Comparison of ENCODE assay signal across 8 mouse cellular contexts in genomic region chr15:81587686-81588085, GRCm38 (mm10). TPM values are rescaled to one million over a fixed set of nuclear protein-coding genes. Genes with fewer than 3 reads are reported as not detected.
DNase-seq lines count a peak whose midpoint lies in the region; ATAC-seq and TF ChIP-seq lines count a peak whose summit lies in the region.

No protein-coding gene starts in this region.

- no peak for ATAC-seq in lung, embryonic 15.5 days (ENCODE audit: borderline replicate concordance, extremely low read depth, low FRiP score, low TSS enrichment)
- no peak for ATAC-seq in embryonic facial prominence, embryonic 13.5 days (ENCODE audit: insufficient number of reproducible peaks, insufficient read depth, low FRiP score, low TSS enrichment, low read depth)
- no peak for ATAC-seq in intestine, postnatal 0 days
- ATAC-seq in neural tube, embryonic 15.5 days (ENCODE audit: low FRiP score), result no peak

- WGBS in lung, embryonic 15.5 days, result 40% methylated on average over 2 of the region's 2 CpGs
- 37% methylated on average over 2 of the region's 2 CpGs for WGBS in embryonic facial prominence, embryonic 13.5 days
- 35% methylated on average over 2 of the region's 2 CpGs for WGBS in intestine, postnatal 0 days
- 36% methylated on average over 2 of the region's 2 CpGs for WGBS in neural tube, embryonic 15.5 days

- TF ChIP-seq CTCF in intestine, postnatal 0 days (IDR thresholded peaks at IDR 0.05; ENCODE audit: low read depth), result no peak

- H3K4me1 ChIP-seq in lung, embryonic 15.5 days, result peaks cover 23% of the 10 kb centered on the region
- H3K4me1 ChIP-seq in embryonic facial prominence, embryonic 13.5 days, result peaks cover 19% of the 10 kb centered on the region
- no peaks in the 10 kb centered on the region; the same call in 1 of the 2 replicates for H3K4me1 ChIP-seq in intestine, postnatal 0 days (replicated peaks; ENCODE audit: control insufficient read depth, insufficient read depth, low read length)
- peaks cover 34% of the 10 kb centered on the region for H3K4me1 ChIP-seq in neural tube, embryonic 15.5 days

- H3K27me3 ChIP-seq in lung, embryonic 15.5 days, result no peaks in the 10 kb centered on the region
- no peaks in the 10 kb centered on the region for H3K27me3 ChIP-seq in embryonic facial prominence, embryonic 13.5 days
- no peaks in the 10 kb centered on the region for H3K27me3 ChIP-seq in intestine, postnatal 0 days (replicated peaks; ENCODE audit: control insufficient read depth, insufficient read depth, low read length)
- H3K27me3 ChIP-seq in neural tube, embryonic 15.5 days (replicated peaks), result no peaks in the 10 kb centered on the region

- no peaks in the 10 kb centered on the region for H3K9me3 ChIP-seq in lung, embryonic 15.5 days
- H3K9me3 ChIP-seq in embryonic facial prominence, embryonic 13.5 days, result no peaks in the 10 kb centered on the region
- no peaks in the 10 kb centered on the region for H3K9me3 ChIP-seq in intestine, postnatal 0 days (ENCODE audit: control insufficient read depth)
- H3K9me3 ChIP-seq in neural tube, embryonic 15.5 days (replicated peaks), result no peaks in the 10 kb centered on the region

- peaks cover 6% of the 10 kb centered on the region; the same call in 1 of the 2 replicates for H3K36me3 ChIP-seq in lung, embryonic 15.5 days
- H3K36me3 ChIP-seq in embryonic facial prominence, embryonic 13.5 days, result peaks cover 5% of the 10 kb centered on the region
- no peaks in the 10 kb centered on the region; the same call in 1 of the 2 replicates for H3K36me3 ChIP-seq in intestine, postnatal 0 days (ENCODE audit: control insufficient read depth, insufficient read depth)
- H3K36me3 ChIP-seq in neural tube, embryonic 15.5 days, result 0 out of 2 replicates have a peak, but pooled peaks cover 2% of the 10 kb centered on the region

- peak overlapping the region; percentile 93 for H3K4me3 ChIP-seq in lung, embryonic 15.5 days
- peak overlapping the region; percentile 96 for H3K4me3 ChIP-seq in embryonic facial prominence, embryonic 13.5 days
- peak overlapping the region; percentile 74 for H3K4me3 ChIP-seq in intestine, postnatal 0 days (ENCODE audit: low read depth, low read length)
- peak overlapping the region; percentile 69 for H3K4me3 ChIP-seq in neural tube, embryonic 15.5 days (replicated peaks)

- no peak for DNase-seq in lung, adult 18-20 months
- no peak for DNase-seq in right cerebral cortex, adult 2 months (ENCODE audit: low spot score in 2 of 2)
- no peak for DNase-seq in adrenal gland, postnatal 25 days
- no peak for DNase-seq in cerebellum, postnatal 14 days

- no peak overlapping the region for H3K27ac ChIP-seq in lung, embryonic 15.5 days
- H3K27ac ChIP-seq in embryonic facial prominence, embryonic 13.5 days, result no peak overlapping the region; the same call in 1 of the 2 replicates
- H3K27ac ChIP-seq in intestine, postnatal 0 days (ENCODE audit: low read depth, low read length), result no peak overlapping the region
- H3K27ac ChIP-seq in neural tube, embryonic 15.5 days (replicated peaks), result no peak overlapping the region

- H3K4me2 ChIP-seq in lung, embryonic 15.5 days, result peak overlapping the region; percentile 57
- peak overlapping the region; percentile 86 for H3K4me2 ChIP-seq in embryonic facial prominence, embryonic 13.5 days
- H3K4me2 ChIP-seq in intestine, postnatal 0 days (replicated peaks; ENCODE audit: low read depth), result peak overlapping the region; percentile 70
- peak overlapping the region; percentile 85 for H3K4me2 ChIP-seq in neural tube, embryonic 15.5 days

- peak overlapping the region; percentile 99 for H3K9ac ChIP-seq in lung, embryonic 15.5 days
- H3K9ac ChIP-seq in embryonic facial prominence, embryonic 13.5 days, result peak overlapping the region; percentile 99
- H3K9ac ChIP-seq in intestine, postnatal 0 days (ENCODE audit: low read depth, low read length), result peak overlapping the region; percentile 98
- H3K9ac ChIP-seq in neural tube, embryonic 15.5 days (replicated peaks), result peak overlapping the region; percentile 95

RNA-seq across cellular contexts. Expression of gene Ep300, which starts 2.5 kb away (rescaled TPM):
- polyA plus RNA-seq in lung, embryonic 15.5 days (2015; fragmentation: Nextera tagmentation; extraction: Ambion mirVana), result 12.0 and 13.6 TPM in 2 replicates
- 20.6 and 21.1 TPM in 2 replicates for polyA plus RNA-seq in embryonic facial prominence, embryonic 13.5 days (2015; fragmentation: Nextera tagmentation; extraction: Ambion mirVana)
- 8.9 and 10.0 TPM in 2 replicates for polyA plus RNA-seq in intestine, postnatal 0 days (2015; fragmentation: Nextera tagmentation; extraction: Ambion mirVana)
- polyA plus RNA-seq in neural tube, embryonic 15.5 days (2015; fragmentation: Nextera tagmentation; extraction: Ambion mirVana), result 20.0 and 23.6 TPM in 2 replicates
- total RNA-seq in adrenal gland, postnatal 25 days (2021), result 79.0 and 89.2 TPM in 2 replicates
